ENCODE assay signal across 25 mouse cellular contexts in genomic region chr6:118365781-118366180, GRCm38 (mm10).
"Had no signal": no experiment of that assay in that cellular context is flagged by ENCODE, and none has a peak within 500 bp of the region (broad histone marks: within the 10 kb centered on the region; RNA-seq: fewer than 3 reads in every experiment).

No protein-coding gene starts in this region.

- H3K27me3 ChIP-seq: hindbrain, embryonic 12.5 days; intestine, embryonic 15.5 days; limb, embryonic 12.5 days; liver, embryonic 13.5 days had no signal

- H3K4me3 ChIP-seq: gastrocnemius, adult 2 months; heart, adult 2 months; heart, embryonic 10.5 days; heart, embryonic 12.5 days; hindbrain, embryonic 10.5 days; hindbrain, embryonic 12.5 days; intestine, embryonic 15.5 days; layer of hippocampus, adult 2 months; left cerebral cortex, adult 2 months; limb, embryonic 10.5 days; limb, embryonic 12.5 days; liver, embryonic 13.5 days had no signal

- DNase-seq: gastrocnemius, adult 2 months; gastrocnemius, postnatal 10 days; gastrocnemius, postnatal 25 days; heart, adult 2 months; heart, postnatal 10 days; heart, postnatal 4 days; kidney, adult 18-20 months; kidney, adult 8-10 months; kidney, postnatal 10 days; kidney, postnatal 25 days; kidney, postnatal 4 days; liver; liver, embryonic 13.5 days had no signal

- ATAC-seq: hindbrain, embryonic 16.5 days; inflammation-experienced regulatory T-cells, adult 6 months; intestine, embryonic 15.5 days; intestine, postnatal 0 days had no signal

- H3K36me3 ChIP-seq: heart, embryonic 10.5 days; heart, embryonic 12.5 days; hindbrain, embryonic 10.5 days; hindbrain, embryonic 12.5 days; intestine, embryonic 15.5 days; limb, embryonic 10.5 days; limb, embryonic 12.5 days; liver, embryonic 13.5 days had no signal
